Mouse (Mus musculus) limb, embryonic 10.5 days (tissue): ENCODE data around the gene Guca1b. TPM values are rescaled to one million over a fixed set of nuclear protein-coding genes. Genes with fewer than 3 reads are reported as not detected.

Source experiments
- DNase-seq: peaks from one replicate; pipeline ENCODE4 v3.0.0-alpha.2; 2017; ENCODE audit warnings: low spot score
- H3K27ac ChIP-seq: fragments of 300-500 bp; sonication (generic); 2 replicates; pipeline ENCODE4 v1.5.1; 2016; ENCODE audit warnings: mild to moderate bottlenecking
- H3K27me3 ChIP-seq: fragments of 300-500 bp; sonication (generic); 2 replicates; pipeline ENCODE4 v1.6.1; 2016; ENCODE audit warnings: low read depth, mild to moderate bottlenecking; ENCODE audit not compliant: poor library complexity, severe bottlenecking
- H3K36me3 ChIP-seq: fragments of 300-500 bp; sonication (generic); 2 replicates; pipeline ENCODE4 v1.6.1; 2016; ENCODE audit warnings: mild to moderate bottlenecking, moderate library complexity
- H3K4me1 ChIP-seq: fragments of 300-500 bp; sonication (generic); 2 replicates; pipeline ENCODE4 v1.6.1; 2016
- H3K4me3 ChIP-seq: fragments of 300-500 bp; sonication (generic); 2 replicates; pipeline ENCODE4 v1.5.1; 2016; ENCODE audit warnings: mild to moderate bottlenecking, moderate library complexity
- H3K9me3 ChIP-seq: fragments of 300-500 bp; sonication (generic); replicated peaks from 2 replicates; pipeline ENCODE4 v1.6.1; 2016; ENCODE audit warnings: mild to moderate bottlenecking
- WGBS: fragments of 180-500 bp; shearing (Covaris S2); methylation state at CpG from one replicate; pipeline ENCODE4 v1.1.7; 2016; 5-methylcytosine and 5-hydroxymethylcytosine counted together
- polyA plus RNA-seq: library from polyadenylated mRNA; unstranded; fragments of >200 nt; fragmentation: Nextera tagmentation; extraction: Ambion mirVana; gene quantifications from 2 replicates; pipeline ENCODE4 v1.2.1, GENCODE M21; 2016

Gene Guca1b
- polyA plus RNA-seq, 1 experiment from 2014 or later = 0.61 TPM

DNA sequence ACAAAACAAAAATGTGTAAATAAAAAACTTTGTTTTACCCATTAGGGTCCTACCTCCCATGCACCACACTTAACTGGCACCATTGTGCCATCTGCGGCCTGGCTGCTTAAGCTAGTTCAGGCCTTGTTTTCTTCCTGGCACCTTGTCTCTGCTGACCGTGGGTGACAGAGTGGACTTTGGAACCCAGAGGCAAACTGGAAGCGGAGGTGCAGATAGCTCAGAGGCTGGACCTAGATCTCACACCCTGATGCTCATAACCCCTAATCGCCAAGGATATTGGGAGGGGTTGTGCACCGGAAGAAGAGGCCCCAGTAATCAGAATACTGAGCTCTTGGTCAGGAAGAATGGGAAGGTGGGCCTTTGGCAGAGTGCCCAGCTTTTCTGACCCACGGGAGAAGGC lies 39.0 kb downstream of the Guca1b start:
- H3K4me3 ChIP-seq = no peak overlapping the region
- H3K9me3 ChIP-seq = no peaks in the 10 kb centered on the region
- H3K27me3 ChIP-seq = peaks cover 15% of the 10 kb centered on the region; the same call in 1 of the 2 replicates
- no peak overlapping the region for H3K27ac ChIP-seq
- no peaks in the 10 kb centered on the region for H3K36me3 ChIP-seq
- 91% methylated on average over 6 of the region's 6 CpGs for WGBS
- peaks cover 7% of the 10 kb centered on the region for H3K4me1 ChIP-seq
- no peak for DNase-seq

DNA sequence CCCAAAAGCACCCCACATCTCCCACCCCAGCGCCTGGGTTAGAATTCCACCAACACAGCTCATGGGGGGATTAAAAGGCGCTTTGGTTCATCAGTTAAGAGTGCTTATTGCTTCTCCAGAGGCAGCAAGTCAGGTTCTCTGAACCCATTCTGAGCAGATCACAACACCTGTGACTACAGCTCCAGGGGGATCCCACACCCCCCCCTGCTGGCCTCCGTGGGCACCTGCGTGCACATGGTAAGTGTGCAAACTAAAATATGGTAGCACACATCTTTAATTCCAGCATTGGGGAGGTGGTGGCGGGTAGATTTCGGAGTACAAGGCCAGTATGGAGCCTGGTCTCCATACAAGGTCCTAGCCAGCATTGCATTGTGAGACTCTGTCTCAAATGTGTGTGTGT lies 42.1 kb downstream of the Guca1b start:
- WGBS = 74% methylated on average over 6 of the region's 6 CpGs
- Histone ChIP-seq H3K36me3 (no peaks in the 10 kb centered on the region), H3K4me3 (no peak overlapping the region), H3K27ac (no peak overlapping the region), H3K27me3 (peaks cover 33% of the 10 kb centered on the region), H3K9me3 (no peaks in the 10 kb centered on the region), H3K4me1 (peaks cover 10% of the 10 kb centered on the region)
- no peak for DNase-seq

DNA sequence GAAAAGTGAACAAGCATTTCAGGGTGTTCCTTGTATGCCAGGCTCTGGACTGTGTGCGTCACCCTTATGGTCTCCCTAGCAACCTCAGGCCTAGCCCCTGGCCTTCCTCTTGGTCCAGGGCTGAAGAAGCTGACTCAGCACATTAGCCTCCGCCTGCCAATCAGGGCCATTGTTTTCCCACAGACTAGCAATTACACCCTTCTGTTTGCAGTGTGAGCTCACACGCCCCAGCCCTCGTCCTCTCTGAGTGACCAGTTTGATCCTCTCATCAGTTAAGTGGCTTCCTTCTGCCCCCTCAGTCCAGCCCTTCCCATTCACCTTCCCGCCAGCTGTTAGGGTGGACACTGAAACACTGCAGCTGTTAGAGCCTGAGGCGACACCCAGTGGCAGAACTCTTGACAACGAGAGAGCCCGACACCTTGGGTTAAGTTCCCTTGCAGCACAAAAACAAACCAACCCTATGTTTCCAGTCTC lies 43.7 kb downstream of the Guca1b start:
- H3K9me3 ChIP-seq = no peaks in the 10 kb centered on the region
- no peak overlapping the region for H3K27ac ChIP-seq
- peak; percentile 69 for DNase-seq
- H3K27me3 ChIP-seq = peaks cover 41% of the 10 kb centered on the region
- 16% methylated on average over 8 of the region's 8 CpGs for WGBS
- peaks cover 10% of the 10 kb centered on the region for H3K4me1 ChIP-seq
- H3K4me3 ChIP-seq = no peak overlapping the region
- H3K36me3 ChIP-seq = no peaks in the 10 kb centered on the region

DNA sequence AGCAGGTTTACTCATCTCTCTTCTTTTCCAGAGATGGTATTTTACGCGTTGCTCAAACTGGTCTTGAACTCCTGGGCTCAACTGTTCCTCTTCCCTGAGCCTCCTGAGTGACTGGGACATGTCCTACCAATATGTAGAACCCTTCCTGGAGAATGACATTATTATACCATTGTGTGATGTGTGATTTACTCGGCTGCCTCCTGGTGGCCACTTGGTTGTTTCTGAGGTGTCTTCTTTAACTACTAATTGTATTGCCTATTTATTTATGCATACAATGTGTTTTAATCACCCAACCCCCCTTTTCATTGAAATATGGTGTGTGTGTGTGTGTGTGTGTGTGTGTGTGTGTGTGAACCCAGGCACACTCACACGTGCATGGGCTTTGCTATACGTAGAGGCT lies 45.6 kb downstream of the Guca1b start:
- H3K27ac ChIP-seq = no peak overlapping the region
- no peak for DNase-seq
- WGBS = 66% methylated on average over 5 of the region's 5 CpGs
- H3K36me3 ChIP-seq = no peaks in the 10 kb centered on the region
- H3K4me1 ChIP-seq = peaks cover 10% of the 10 kb centered on the region
- H3K27me3 ChIP-seq = peaks cover 54% of the 10 kb centered on the region
- H3K9me3 ChIP-seq = no peaks in the 10 kb centered on the region
- no peak overlapping the region for H3K4me3 ChIP-seq

GRCm38 (mm10) chr17:47436156-47436906 lies 51.1 kb downstream of the Guca1b start, which contains the start of gene AI661453:
TSS of gene AI661453 (plus strand) at chr17:47436615.
- Histone ChIP-seq H3K27ac (no peak within 1 kb of the TSS), H3K27me3 (peaks cover 77% of the 10 kb centered on the region), H3K36me3 (no peaks in the 10 kb centered on the region), H3K9me3 (no peaks in the 10 kb centered on the region), H3K4me3 (peak within 1 kb of the TSS; percentile 51), H3K4me1 (peaks cover 39% of the 10 kb centered on the region)
- WGBS = 2% methylated on average over 45 of the region's 45 CpGs
- peak; percentile 57 for DNase-seq

DNA sequence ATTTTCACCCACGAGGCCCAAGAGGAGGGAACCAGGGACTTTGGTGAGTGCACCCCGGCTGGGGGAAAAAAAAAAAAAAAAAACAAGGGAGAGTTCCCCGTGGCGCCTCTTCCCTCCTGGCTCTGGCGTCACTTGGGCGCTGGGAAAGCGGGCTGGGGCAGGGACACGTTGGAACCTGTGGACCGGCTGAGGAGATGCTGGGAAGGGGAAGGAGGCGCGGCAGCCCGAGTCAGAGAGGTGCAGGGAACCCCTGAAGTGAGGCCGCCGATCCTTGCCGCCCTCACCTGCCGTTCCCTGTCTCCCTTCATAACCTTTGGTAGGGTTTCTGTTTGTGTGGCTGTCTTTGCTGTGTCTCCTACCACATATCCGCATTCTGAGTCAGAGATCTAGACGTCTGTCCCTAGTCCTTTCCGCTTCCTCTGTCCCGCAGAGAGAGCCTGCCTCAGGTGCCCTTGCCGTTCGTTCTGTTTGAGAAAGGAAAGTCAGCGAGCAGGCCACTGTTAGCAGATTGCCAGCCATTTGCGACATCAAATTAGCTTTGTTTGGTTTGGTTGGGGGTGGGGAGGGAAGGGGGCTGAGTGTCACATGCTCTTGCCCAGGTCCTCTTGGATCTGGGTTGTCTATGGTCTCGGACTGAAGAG lies 51.8 kb downstream of the Guca1b start, which contains the start of gene 1700001C19Rik:
1700001C19Rik (minus strand) TSS at position 470 of the 641 bp plus-strand sequence.
- DNase-seq = no peak
- Histone ChIP-seq H3K36me3 (no peaks in the 10 kb centered on the region), H3K27ac (no peak within 1 kb of the TSS), H3K4me3 (peak within 1 kb of the TSS; percentile 51), H3K4me1 (peaks cover 46% of the 10 kb centered on the region), H3K9me3 (no peaks in the 10 kb centered on the region), H3K27me3 (peaks cover 75% of the 10 kb centered on the region)
- WGBS = 2% methylated on average over 25 of the region's 25 CpGs

DNA sequence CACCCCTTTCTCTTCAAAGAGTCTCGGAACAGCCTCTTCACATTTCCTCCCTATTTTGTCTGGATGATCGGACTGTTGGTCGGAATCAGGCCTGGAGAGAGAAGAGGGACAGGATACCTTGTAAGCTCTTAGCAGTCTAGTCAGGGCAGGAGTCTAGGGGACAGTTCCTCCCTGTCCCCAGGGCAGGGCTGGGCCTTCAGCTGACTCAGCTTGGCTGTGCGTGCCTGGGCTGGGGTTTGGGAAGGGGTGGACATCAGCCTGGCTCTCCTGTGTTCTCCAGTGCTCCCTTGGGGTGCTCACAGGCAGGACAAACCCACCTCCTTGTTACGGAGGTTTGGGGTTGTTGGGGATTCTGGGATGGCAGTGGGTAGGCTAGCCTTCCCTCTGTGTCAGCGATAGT lies 53.4 kb downstream of the Guca1b start:
- Histone ChIP-seq H3K4me1 (peaks cover 49% of the 10 kb centered on the region), H3K27ac (no peak overlapping the region; the same call in 1 of the 2 replicates), H3K9me3 (no peaks in the 10 kb centered on the region), H3K4me3 (no peak overlapping the region), H3K36me3 (no peaks in the 10 kb centered on the region), H3K27me3 (peaks cover 69% of the 10 kb centered on the region)
- WGBS = 76% methylated on average over 6 of the region's 6 CpGs
- DNase-seq = no peak

DNA sequence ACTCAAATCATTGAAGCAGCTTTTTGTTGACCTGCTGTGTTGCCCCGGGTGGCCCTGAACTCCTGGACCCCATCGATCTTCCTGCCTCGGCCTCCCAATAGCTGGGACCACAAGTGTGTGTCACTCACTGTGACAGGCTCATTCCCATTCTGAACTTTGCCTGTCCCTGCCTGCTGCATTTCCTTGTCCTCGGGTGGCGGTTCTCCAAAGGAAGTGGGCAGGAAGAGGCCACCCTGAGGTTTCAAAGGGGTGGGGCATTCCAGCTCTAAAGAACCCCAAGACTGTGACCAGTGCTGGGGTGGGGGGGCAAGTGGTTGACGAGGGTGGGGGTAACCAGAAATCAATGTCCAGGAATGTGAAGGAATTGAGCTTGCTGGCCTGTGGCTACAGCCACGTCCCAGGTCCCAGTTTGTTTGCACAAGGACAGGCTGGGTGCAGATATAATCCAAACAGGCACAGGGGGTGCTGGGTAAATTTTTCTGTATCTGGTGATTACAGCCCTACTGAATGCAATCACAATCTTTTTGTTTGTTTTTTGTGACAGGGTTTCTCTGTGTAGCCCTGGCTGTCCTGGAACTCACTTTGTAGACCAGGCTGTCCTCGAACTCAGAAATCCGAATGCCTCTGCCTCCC lies 54.3 kb downstream of the Guca1b start:
- H3K4me3 ChIP-seq = no peak overlapping the region
- H3K27me3 ChIP-seq = peaks cover 63% of the 10 kb centered on the region
- no peak overlapping the region for H3K27ac ChIP-seq
- peaks cover 54% of the 10 kb centered on the region for H3K4me1 ChIP-seq
- no peaks in the 10 kb centered on the region for H3K9me3 ChIP-seq
- no peak for DNase-seq
- WGBS = 46% methylated on average over 9 of the region's 9 CpGs
- H3K36me3 ChIP-seq = no peaks in the 10 kb centered on the region

DNA sequence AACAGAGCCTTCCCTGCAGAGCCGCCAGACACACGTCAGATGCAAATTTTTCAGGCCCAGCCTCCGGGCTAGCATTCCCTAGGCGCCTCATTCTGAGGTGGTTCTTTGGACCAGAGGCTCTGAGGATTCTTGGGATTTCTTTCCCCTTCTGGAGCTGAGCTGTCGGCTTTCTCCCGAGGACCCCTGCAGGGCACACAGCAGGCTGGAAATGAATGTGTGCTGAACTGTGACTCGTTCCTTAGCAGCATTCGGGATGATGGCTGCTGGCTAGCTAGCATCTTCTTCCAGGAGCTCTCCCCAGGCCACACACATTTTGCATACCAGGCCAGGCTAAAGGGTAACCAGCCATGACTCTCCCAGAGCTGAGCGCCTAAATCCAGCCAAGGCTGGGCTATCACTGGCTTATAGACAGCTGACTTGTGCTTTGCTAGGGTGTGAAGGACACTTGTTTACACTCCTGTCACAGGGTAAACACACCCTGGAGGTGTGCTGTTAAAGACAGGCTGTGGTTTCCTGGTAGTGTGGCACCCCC lies 55.2 kb downstream of the Guca1b start:
- 8% methylated on average over 9 of the region's 9 CpGs for WGBS
- Histone ChIP-seq H3K36me3 (no peaks in the 10 kb centered on the region), H3K27ac (peak overlapping the region; percentile 20; the same call in 1 of the 2 replicates), H3K4me1 (peaks cover 54% of the 10 kb centered on the region), H3K27me3 (peaks cover 56% of the 10 kb centered on the region), H3K4me3 (no peak overlapping the region), H3K9me3 (no peaks in the 10 kb centered on the region)
- no peak for DNase-seq

- H3K27ac ChIP-seq = no peak overlapping the region
These were observed 56.3 kb downstream of the Guca1b start for GRCm38 (mm10) chr17:47441296-47442051.

DNA sequence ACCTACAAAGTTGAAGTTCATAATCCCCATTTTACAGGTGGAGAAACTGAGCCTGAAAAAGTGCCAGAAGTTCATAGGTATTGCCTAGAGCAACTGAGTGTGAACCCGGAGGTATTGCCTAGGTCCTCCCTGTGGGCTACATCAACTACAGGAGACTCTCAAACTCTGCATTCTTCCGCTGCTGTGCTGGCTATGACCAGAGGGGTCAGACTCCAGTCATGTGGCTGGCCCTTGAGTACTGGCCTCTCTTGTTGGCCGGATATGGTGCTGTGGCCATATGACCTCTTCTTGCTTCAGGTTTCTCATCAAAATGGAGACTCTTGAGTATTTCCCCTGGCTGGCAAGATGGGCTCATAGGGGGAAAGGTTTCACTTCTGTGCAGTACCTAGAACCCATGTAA lies 57.1 kb downstream of the Guca1b start:
- H3K27me3 ChIP-seq = peaks cover 39% of the 10 kb centered on the region
- no peak overlapping the region for H3K27ac ChIP-seq
- 76% methylated on average over 3 of the region's 3 CpGs for WGBS
- H3K9me3 ChIP-seq = no peaks in the 10 kb centered on the region
- peaks cover 42% of the 10 kb centered on the region for H3K4me1 ChIP-seq
- no peak overlapping the region for H3K4me3 ChIP-seq
- no peaks in the 10 kb centered on the region for H3K36me3 ChIP-seq
- no peak for DNase-seq

More at GRCm38 (mm10) chr17:47441296-47442051, 56.3 kb downstream of the Guca1b start:
- Histone ChIP-seq H3K4me1 (peaks cover 50% of the 10 kb centered on the region), H3K4me3 (no peak overlapping the region), H3K9me3 (no peaks in the 10 kb centered on the region), H3K27me3 (peaks cover 47% of the 10 kb centered on the region), H3K36me3 (no peaks in the 10 kb centered on the region)
- no peak for DNase-seq
- 56% methylated on average over 19 of the region's 19 CpGs for WGBS
